Mouse (Mus musculus) v-Abl transformed pro-B cells (cell line): ENCODE data around the gene Apol8.
"Not testable (repeated sequence)": the region's sequence is repeated elsewhere in the genome, so short reads cannot be mapped to it uniquely, and the experiment has no call there.

Experiments
- in situ Hi-C, 2 experiments: fragments of 400-800 bp; cut with MboI; formaldehyde crosslinking; loops; one replicate each; pipeline ENCODE4 v1.15.1; 2025; ENCODE audit not compliant: unreplicated experiment in 2 of 2

The Apol8 gene

DNA sequence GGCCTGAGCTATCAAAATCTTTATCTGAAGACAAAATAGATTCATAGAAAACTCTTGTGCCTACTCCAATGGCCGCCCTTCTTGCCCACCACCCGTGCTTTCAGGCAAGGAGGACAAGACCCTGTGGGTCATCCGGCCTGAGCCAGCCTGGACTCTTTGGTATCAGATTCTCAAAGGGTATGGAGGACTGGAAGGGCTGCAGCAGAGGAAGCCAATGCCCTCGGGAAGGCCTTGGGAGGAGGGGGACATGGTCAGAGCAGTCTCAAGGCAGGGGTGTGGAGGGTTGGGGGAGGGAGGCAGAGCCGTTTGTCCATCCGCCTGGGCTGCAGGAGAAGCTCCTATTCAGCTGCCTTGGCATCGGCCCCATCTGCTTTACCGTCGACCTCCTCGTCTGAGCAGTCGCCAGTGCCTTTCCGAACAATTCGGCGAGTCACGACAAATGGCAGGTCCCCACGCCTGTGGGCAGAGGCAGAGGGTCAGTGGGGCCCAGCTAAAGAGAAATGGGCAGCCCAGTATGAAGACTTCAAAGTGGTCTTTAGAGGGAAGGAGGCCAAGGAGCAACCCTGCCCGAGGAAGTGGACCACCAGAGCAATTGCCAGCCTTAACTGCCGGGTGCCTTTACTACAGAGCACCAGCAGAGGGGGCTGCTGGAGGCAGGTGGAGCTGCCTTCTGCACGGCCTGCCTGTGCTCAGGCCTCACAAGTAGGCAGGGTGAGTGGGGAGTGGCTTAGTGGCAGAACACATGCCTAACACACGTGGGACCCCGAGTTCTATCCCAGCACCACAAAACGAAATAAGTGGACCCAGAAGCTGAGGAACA, 5.0 kb upstream of the Apol8 start:
- in situ Hi-C loops: loop anchor here in 1 of 2 experiments (25.0 kb wide), 1 partner anchor 401 kb away; the partner anchor contains the start of gene Ift27

DNA sequence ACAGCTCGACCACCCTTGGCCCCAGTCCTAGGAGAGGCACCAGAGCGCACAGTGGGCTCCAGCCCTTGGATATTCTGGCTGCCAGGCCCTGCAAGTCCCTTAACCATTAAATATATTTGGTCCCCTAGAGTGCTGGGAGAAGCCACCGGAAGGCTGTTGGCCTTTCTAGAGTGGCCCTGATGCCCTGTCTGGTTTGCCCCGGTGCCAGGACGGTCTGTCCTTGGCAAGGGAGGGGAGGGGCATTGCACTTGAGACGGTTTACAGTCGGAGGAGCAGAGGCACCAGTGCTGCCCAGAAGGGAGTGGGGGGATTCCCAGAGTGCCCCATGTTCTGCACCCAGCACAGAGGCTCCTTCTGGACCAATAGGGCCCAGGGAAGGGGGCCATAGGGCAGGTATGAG, 4.3 kb upstream of the Apol8 start:
- in situ Hi-C loops: loop anchor here in 1 of 2 experiments (25.0 kb wide), 1 partner anchor 401 kb away; the partner anchor contains the start of gene Ift27

DNA sequence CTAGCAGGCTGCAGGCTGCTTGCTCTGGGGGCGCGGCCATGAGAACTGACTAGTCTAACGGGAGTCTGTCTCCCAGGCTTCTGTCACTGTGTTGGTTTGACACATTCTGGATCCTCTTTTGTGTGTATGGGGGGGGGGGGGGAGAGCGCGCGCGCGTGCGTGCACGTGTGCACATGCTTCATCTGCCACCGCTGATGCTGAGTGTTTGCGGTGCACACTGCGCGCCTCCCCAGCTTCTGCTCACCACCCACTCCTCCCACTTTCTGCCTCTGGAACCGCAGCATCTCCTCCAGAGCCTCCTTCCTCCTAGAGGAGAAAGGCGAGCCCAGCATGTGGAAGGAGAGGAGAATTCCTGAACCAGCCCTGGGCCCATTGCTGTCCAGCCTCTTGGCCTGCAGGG, 3.2 kb upstream of the Apol8 start:
- in situ Hi-C loops: loop anchor here in 1 of 2 experiments (25.0 kb wide), 1 partner anchor 402 kb away; the partner anchor contains the start of gene Ift27

DNA sequence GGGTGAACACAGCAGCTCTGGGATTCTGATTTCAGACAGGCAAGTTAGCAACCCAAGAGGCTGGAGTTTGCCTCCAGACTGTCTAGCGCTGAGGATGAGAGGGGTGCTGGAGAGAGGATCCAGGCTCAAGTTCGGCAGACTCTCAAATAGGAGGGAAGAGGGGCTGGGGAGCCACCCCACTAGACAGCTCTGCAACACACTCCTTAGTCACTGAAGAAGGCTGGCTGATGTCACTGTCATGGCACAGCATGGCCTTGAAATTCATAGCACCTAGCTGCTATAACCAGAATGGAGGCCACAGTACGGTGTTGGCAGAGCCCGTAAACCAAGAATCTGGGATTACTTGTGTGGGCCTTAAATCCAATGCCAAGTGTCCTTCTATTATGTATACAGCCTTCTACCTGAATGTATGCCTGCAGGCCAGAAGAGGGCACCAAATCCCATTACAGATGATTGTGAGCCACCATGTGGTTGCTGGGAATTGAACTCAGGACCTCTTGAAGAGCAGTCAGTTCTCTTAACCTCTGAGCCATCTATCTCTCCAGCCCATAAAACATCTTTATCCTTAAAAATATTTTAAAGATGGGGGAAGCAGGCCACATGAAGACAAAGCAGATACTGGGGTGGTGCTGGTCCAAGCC, 903 bp upstream of the Apol8 start:
- in situ Hi-C loops: loop anchor here in 1 of 2 experiments (25.0 kb wide), 1 partner anchor 405 kb away; the partner anchor contains the start of gene Ift27

DNA sequence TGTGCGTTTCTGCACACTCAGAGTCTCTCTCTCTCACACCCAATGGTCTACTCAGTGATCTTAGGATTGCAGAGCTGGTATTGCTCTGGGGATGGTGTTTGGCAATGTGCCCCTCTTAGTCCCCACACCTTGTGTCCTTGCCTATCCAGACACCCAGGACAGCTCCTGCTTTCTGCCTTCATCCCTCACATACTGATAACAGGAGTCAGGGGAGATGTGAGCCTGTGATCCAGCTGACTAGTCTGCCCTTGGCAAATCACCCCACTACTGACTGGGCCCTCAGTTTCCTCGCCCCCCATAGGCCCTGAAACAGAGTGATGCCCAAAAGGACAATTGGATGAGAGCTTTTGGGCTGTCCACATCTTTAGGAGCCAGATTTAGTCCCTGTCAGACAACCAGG, 722 bp downstream of the Apol8 start:
- in situ Hi-C loops: loop anchor here in 1 of 2 experiments (25.0 kb wide), 1 partner anchor 406 kb away; the partner anchor contains the start of gene Ift27

DNA sequence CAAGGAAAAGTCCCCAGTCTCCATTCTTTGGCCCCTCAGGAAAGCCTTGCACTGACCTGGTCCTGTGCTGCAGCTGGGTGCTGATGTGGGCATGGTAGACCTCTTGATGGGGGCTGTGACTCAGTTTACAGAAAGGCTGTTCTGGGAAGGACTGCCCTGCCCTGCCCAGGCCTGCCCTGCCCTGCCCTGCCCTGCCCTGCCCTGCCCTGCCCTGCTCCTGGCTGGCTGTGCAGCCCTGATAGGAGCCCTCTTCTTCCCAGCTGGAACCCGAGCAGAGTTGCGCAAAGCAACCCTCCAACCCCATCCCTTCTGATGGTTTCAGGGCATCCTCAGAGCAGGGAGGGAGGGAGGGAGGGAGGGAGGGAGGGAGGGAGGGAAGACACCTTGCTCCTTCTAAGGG, 1.7 kb downstream of the Apol8 start:
- in situ Hi-C loops: loop anchor here in 1 of 2 experiments (25.0 kb wide), 1 partner anchor 407 kb away; the partner anchor contains the start of gene Ift27

DNA sequence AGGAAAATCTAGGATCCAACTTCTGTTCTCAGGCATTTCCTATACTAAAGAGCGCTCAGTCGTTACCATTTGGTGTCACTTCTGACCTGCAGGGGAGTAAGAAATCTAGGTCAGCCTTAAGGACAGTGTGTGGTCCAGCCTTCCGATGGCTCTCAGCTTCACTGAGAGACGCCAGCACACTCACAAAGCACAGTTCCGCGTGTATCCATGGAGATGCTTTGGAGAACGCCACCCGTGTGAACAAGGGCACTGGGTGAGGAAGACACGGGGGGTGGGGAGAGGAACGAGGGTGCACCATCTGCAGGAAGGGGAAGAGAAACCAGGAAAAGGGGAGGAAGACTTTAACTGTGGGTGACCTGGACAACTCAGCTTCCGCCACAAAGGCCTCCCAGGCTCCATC, 4.4 kb downstream of the Apol8 start:
- in situ Hi-C loops: loop anchor here in 1 of 2 experiments (25.0 kb wide), 1 partner anchor 410 kb away; the partner anchor contains the start of gene Ift27

DNA sequence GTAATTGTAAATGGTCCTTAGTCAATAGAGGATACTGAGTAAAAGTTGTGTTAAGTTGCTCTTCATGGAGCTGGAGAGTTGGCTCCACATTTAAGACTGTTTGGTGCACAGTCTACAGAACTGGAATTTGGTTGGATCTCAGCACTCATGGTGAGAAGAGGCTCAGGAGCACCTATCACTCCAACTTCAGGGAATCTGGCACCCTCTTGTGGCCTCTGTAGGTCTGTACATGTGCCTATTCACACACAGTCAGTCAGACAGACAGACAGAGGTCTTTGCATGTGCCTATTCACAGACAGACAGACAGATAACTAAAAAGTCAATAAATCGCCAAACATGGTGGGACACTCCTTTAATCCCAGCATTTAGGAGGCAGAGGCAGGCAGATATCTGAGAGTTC, 6.3 kb downstream of the Apol8 start:
- in situ Hi-C loops: loop anchor here in 1 of 2 experiments (25.0 kb wide), 1 partner anchor 412 kb away; the partner anchor contains the start of gene Ift27

DNA sequence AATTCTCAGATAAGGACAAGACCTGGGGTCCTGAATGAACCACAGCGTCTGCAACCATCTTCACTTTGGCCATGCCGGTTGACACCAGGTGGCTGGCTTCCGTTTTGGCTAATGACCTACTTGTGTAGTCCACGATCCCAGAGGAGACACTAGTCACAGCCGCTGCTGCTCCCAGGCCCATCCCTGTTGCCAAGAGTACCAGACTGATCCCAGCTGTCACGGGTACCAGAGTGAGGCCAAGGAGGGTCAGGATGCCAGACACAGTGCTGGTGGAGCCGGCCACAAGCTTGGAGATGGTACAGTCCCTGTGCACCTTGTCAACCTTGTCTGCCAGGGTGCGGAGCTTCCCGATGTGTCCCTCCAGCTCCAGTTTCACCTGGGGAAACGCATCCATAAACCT, 7.1 kb downstream of the Apol8 start:
- in situ Hi-C loops: loop anchor here in 1 of 2 experiments (25.0 kb wide), 1 partner anchor 413 kb away; the partner anchor contains the start of gene Ift27

DNA sequence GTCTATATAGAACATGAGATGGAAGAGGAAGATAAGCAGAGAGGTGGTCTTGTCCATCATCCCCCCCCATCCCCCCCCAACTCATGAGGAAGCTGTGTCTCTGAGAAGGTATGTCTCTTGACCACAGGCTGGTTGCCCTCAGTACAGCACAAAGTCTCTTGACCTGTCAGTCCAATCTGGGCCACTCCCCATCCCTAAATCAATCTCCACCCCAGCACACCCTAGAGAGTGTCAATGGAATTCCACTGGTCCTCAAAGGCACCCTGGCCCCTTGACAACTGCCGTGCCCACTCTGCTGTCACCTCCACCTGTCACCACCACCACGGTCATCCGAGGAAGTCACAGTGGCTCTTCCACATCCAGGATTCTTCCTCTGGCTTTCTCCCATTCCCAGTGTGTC, 8.4 kb downstream of the Apol8 start:
- in situ Hi-C loops: no loop called here

DNA sequence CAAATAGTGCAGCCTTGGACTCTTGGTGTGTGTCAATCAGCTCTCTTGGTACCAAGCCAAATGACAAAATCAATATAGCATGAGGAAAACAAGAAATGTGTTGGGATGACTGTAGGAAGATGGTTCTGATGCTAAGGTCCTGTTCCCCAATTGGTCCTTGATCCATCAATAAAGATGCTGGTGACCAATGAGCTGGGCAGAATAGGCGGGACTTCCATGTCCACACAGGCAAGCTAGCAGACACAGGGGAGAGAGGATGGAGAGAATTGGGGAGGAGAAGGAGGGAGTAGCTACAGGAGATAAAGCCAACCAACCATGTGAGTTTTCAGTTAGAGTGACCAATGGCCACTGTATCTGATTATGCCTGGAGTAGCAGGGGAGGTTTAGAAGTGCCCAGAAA, 10.5 kb downstream of the Apol8 start:
- in situ Hi-C loops: no loop called here

DNA sequence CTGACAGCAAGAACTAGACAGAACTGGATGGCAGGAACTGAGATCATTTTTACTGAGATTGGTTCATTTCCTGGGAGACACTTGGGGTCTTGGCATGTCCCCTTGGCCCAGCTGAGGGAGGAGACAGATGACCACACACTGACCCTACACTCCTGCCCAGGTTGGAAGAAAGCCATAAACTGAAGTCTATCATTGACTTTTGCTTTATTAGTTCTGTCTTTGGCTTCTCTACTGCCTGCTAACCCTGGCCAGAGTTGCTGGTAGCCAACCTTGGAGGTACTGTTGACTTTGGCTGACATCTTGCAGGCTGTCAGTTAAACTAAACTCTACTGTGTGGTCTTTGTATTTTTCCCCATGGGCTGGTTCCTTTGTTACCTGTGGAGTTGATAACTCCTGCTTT, 11.7 kb downstream of the Apol8 start:
- in situ Hi-C loops: no loop called here

DNA sequence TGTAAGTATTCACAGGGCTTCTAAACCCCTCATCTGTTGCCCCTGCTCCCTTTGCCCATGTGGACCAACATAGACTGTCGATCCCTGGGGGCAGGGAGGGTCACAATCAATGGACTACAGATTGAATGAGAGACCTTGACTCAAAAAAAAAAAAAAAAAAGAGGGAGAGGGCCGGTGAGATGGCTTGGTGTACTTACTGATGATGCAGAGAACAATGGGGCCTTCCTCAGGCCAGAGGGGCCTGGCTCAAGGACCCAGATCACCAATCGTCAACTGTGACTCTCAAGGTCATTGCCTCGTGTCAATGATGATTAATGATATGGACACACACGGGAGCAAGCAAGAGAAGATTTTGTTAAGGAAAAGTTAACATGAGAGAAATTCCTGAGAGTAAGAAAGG, 12.2 kb downstream of the Apol8 start:
- in situ Hi-C loops: no loop called here

DNA sequence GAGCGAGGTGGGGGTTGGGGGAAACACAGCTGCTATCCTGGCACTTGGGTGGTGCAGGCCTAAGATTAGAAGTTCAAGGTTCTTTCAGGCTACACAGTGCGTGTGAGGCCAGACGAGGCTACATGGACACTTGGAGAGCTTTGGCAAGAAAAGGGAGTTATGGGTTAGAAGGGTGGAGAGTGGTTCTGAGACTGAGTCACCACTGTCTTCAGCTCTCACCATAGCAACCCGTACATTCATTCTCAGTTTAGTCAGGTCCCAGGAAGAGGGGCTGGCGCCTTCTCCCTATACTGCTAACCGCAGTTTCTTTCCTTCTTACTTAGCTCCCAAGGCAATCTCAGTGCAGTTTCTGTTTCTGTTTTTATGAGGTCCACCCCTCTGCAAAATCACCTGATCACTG, 15.2 kb downstream of the Apol8 start:
- in situ Hi-C loops: not testable (repeated sequence)

DNA sequence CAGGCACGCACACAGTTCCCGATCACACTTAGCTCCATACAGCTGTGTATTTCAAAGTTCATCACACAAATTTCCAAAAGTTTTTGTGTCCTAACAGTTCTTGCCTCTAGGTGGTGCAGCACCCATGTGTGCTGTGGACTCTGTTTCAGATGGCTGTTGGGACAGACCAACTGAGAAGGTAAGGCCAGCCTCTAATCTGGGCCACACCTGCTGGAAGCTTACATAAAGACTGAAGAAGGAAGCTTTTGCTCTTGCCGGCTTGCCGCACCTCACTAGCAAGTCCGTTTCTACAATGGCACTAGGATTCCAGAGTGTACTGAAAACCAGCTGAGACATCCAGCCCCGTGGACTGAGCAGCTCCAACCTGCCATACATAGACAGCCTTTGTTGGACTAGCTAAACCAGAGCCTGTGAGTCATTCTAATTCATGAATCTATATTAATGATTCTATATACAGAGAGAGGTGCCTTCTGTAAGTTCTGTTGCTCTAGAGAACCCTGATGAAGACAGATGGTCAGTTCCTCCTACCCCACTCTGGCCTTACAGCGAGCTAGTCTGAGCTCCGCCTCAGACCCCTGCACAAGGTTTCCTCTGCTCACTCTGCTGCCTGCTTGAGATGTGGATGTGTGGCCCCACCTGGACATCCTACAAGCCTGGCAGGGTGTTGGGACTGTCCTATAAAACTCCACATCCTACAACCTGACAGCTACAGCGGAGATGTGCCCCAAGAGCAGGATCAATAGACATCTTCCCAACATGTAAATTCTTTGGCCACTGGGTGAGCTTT, 16.1 kb downstream of the Apol8 start:
- in situ Hi-C loops: no loop called here

DNA sequence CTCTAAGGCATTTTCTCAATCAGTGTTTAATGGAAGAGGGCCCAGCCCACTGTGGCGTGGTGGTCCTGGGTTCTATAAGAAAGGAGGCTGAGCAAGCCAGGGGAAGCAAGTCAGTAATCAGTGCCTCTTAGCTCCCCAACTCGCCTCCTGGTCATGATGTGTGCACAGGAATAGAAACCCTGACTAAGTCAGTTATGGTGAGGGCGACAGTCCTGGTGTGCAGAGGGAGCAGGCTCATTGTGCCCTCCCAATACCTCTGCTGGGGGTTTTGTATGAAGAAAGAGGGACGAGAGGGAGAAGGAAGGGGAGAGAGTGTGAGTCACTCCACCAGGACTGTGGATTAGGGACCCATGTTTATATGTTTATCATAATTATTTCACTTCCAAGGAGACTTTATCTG, 22.9 kb downstream of the Apol8 start:
- in situ Hi-C loops: not testable (repeated sequence)

DNA sequence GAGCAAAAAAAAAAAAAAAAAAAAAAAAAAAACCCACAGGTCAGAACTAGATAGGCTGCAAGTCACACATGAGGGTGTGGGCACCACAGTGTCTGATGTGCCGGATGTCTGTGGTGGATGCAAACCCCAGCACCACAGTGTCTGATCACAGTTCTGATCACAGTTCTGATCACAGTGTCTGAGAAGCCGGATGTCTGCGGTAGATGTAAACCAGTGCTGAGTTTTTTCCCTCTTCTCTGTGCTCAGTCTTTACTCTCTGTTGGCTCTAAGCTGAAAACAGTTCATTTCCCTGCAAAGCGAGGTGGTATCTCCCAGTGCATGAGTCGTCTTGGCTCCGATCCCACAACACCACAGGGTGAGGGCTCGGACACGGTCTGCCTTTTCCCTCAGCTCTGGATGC, 23.4 kb downstream of the Apol8 start:
- in situ Hi-C loops: not testable (repeated sequence)

DNA sequence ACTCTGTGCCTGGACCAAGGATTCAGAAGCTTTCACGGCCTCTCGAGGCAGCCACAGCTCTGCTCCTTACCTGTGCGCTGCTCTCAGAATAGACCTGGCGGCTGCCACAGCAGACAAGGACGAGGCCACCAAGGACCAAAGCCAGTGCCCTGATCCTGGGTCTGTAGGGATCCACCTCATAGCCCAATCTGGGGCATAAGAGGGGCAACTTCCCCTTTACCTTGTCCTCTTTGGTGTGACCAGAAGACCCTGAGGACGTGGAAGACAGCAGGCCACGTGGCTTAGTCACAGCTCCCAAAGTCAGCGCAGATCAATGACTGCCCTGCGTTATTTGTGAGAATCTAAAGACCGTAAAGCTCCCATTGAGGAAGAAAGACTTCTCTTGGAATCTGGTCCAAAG, 24.0 kb downstream of the Apol8 start:
- in situ Hi-C loops: not testable (repeated sequence)

DNA sequence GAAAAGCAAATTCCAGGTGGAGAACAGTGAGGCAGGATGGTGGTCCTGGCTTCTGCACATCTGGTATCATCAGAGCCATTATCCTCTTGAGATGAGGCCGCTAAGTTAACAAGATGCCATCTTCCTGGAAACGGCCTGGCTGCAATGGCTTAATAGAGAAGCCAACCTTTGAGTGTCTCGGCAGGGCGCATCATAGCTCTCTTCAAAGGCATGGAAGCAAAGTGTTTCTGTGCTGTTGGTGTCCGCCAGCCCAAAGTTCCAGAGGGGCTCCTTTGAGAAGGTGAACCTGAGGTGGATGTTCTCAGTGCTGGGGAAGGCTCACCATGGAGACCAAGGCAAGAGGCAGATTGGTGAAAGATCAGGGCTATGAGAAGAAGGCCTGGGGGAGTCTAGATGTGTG, 25.2 kb downstream of the Apol8 start:
- in situ Hi-C loops: no loop called here

DNA sequence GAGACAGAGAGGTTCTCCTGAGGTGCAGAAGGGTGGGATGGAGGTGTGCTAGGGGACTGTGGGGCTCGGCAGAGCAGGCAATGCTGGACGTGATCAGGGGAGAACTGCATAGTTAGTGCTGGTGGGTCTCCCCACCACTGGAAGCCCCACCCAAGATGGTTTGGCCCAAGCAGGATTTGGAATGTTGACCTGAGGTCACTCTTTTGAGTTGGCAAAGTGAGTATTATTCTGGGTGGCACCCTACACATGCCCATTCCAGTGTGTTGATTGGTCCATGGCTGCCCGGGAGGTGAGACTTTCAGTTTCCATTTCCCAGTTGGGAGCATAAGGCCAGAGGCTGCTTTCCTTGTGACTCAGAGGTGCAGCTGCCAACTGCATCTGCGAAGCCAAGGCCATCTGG, 28.1 kb downstream of the Apol8 start, which contains the start of gene Apol9b:
Gene Apol9b, plus strand, starts transcription at position 301 of the 400 bp plus-strand sequence.
- in situ Hi-C loops: not testable (repeated sequence)
